Mouse (Mus musculus) hindbrain, embryonic 13.5 days (tissue): Measurements from ENCODE around the gene Lrrc3c. TPM values are rescaled to one million over a fixed set of nuclear protein-coding genes. Genes with fewer than 3 reads are reported as not detected.

Source experiments
- ATAC-seq: fragments of 200-750 bp; cut with Nextera tagmentation; 2 replicates; pipeline ENCODE4 v1.8.0; 2017; ENCODE audit warnings: moderate TSS enrichment; ENCODE audit not compliant: low FRiP score
- H3K27ac ChIP-seq: fragments of 300-500 bp; sonication (generic); 2 replicates; pipeline ENCODE4 v1.5.1; 2015; ENCODE audit warnings: inconsistent platforms, mild to moderate bottlenecking, moderate library complexity
- H3K27me3 ChIP-seq: fragments of 300-500 bp; sonication (generic); 2 replicates; pipeline ENCODE4 v1.6.1; 2015; ENCODE audit warnings: mild to moderate bottlenecking, inconsistent platforms
- H3K36me3 ChIP-seq: fragments of 300-500 bp; sonication (generic); 2 replicates; pipeline ENCODE4 v1.6.1; 2015; ENCODE audit warnings: mild to moderate bottlenecking, inconsistent platforms
- H3K4me1 ChIP-seq: fragments of 300-500 bp; sonication (generic); replicated peaks from 2 replicates; pipeline ENCODE4 v1.6.1; 2015; ENCODE audit warnings: inconsistent platforms
- H3K4me2 ChIP-seq: fragments of 300-500 bp; sonication (generic); 2 replicates; pipeline ENCODE4 v1.6.1; 2015; ENCODE audit warnings: inconsistent platforms, mild to moderate bottlenecking, moderate library complexity
- H3K4me3 ChIP-seq: fragments of 300-500 bp; sonication (generic); 2 replicates; pipeline ENCODE4 v1.5.1; 2015; ENCODE audit warnings: mild to moderate bottlenecking, inconsistent platforms
- H3K9ac ChIP-seq: fragments of 300-500 bp; sonication (generic); 2 replicates; pipeline ENCODE4 v1.6.1; 2015; ENCODE audit warnings: mild to moderate bottlenecking, inconsistent platforms
- H3K9me3 ChIP-seq: fragments of 300-500 bp; sonication (generic); 2 replicates; pipeline ENCODE4 v1.6.1; 2016; ENCODE audit warnings: inconsistent platforms
- WGBS: fragments of 180-500 bp; shearing (Covaris S2); methylation state at CpG from one replicate; pipeline ENCODE4 v1.1.7; 2015; 5-methylcytosine and 5-hydroxymethylcytosine counted together
- polyA plus RNA-seq: library from polyadenylated mRNA; unstranded; fragments of >200 nt; fragmentation: Nextera tagmentation; extraction: Ambion mirVana; gene quantifications from 2 replicates; pipeline ENCODE4 v1.2.1, GENCODE M21; 2015

Gene Lrrc3c
- polyA plus RNA-seq, 1 experiment from 2014 or later: not detected

DNA sequence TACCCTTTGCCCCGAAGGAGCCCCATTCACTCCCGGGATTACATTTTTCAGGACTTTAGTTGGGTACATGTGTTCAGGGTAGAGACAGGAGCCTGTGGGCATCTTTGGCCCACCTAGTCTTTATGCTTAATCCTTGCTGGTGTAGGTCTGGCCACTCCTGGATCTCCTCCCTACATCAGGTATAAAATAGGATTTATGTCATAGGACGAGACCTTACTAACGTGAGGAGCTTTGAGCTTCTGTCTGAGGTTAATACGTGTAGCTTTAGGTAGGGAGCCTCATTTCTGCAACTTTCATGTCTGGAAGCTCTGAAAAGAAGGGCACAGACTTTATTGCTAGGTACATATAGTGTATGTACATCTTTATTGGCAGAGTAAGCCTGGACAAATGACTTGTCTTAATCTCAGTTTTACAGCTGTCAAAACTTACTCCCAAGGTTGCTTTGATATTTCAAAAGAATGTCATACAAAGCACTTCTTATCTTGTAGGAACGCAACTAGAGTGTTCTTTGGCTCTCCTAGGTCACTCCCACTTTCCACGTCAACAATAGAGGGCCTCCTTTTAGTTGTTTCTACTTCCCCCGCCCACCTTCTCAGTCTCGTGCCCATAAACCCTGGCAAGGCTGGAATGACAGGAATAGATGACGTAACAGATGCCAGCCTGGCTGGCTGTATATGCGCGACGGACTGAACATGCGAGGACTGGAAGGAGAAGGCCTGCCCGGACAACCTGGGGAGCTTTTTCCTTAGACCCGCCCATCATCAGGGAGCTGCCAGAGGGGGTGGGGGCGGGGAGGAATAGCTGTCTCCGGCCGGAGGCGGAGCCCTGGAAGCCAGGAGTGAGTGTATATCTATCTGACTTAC lies 10.2 kb upstream of the Lrrc3c start:
- peak overlapping the region; percentile 60 for H3K27ac ChIP-seq
- 7% methylated on average over 20 of the region's 20 CpGs for WGBS
- H3K4me2 ChIP-seq: peak overlapping the region; percentile 93
- H3K27me3 ChIP-seq: peaks cover 14% of the 10 kb centered on the region
- peak; percentile 43 for ATAC-seq
- H3K36me3 ChIP-seq: peaks cover 10% of the 10 kb centered on the region
- peak overlapping the region; percentile 86 for H3K4me3 ChIP-seq
- H3K9ac ChIP-seq: peak overlapping the region; percentile 91; the same call in 1 of the 2 replicates
- H3K4me1 ChIP-seq: peaks cover 39% of the 10 kb centered on the region
- no peaks in the 10 kb centered on the region for H3K9me3 ChIP-seq

DNA sequence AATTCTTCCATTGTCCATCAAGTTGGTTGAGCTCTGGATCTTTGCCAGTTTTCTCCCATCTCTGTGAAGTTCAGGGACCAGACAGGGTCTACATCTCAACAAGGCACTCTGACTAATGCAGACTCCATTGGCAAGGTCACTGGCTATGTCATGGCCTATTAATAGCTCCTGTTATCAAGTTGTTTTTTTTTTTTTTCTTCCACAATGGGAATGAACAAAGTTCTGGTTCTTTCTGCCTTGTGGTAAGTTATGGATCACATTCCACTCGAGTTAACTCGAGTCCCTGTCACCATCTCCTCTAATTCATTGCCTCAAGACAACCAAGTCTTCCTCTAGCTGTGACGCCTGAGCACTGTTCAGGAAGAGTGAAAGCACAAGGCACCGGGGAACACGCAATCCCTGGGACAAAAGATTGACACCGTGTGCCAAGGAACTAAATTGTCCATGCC lies 9.2 kb upstream of the Lrrc3c start:
- Histone ChIP-seq H3K9ac (no peak overlapping the region), H3K4me3 (no peak overlapping the region), H3K4me1 (peaks cover 39% of the 10 kb centered on the region), H3K27ac (0 out of 2 replicates have a peak overlapping the region, but pooled peaks have one; percentile 60), H3K4me2 (peak overlapping the region; percentile 93; the same call in 1 of the 2 replicates), H3K36me3 (peaks cover under 1% of the 10 kb centered on the region; the same call in 1 of the 2 replicates), H3K27me3 (peaks cover 14% of the 10 kb centered on the region), H3K9me3 (no peaks in the 10 kb centered on the region)
- 67% methylated on average over 6 of the region's 6 CpGs for WGBS
- no peak for ATAC-seq

DNA sequence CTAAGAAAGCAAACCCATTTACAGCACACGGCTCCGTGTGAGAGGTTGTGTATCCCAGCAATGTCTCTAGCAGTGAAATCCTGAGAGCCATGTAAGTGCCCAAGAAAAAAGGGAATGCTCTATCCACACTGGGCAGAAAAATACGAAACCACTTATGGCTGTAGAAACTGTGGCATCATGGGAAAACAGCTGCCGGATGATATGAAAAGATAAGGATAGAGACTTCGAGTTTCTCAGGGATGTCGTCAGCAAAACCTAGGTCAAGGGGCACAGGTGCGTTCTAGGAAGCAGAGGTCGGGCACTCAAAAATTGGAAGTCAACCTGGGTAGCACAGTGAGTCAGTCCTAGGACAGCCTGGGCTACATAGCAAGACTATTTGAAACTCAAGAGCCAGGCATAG lies 8.8 kb upstream of the Lrrc3c start:
- H3K4me1 ChIP-seq: peaks cover 39% of the 10 kb centered on the region
- no peaks in the 10 kb centered on the region for H3K36me3 ChIP-seq
- H3K27me3 ChIP-seq: peaks cover 19% of the 10 kb centered on the region
- no peak overlapping the region for H3K9ac ChIP-seq
- H3K27ac ChIP-seq: no peak overlapping the region
- WGBS: 86% methylated on average over 8 of the region's 8 CpGs
- H3K9me3 ChIP-seq: no peaks in the 10 kb centered on the region
- no peak overlapping the region for H3K4me2 ChIP-seq
- no peak for ATAC-seq
- no peak overlapping the region for H3K4me3 ChIP-seq

DNA sequence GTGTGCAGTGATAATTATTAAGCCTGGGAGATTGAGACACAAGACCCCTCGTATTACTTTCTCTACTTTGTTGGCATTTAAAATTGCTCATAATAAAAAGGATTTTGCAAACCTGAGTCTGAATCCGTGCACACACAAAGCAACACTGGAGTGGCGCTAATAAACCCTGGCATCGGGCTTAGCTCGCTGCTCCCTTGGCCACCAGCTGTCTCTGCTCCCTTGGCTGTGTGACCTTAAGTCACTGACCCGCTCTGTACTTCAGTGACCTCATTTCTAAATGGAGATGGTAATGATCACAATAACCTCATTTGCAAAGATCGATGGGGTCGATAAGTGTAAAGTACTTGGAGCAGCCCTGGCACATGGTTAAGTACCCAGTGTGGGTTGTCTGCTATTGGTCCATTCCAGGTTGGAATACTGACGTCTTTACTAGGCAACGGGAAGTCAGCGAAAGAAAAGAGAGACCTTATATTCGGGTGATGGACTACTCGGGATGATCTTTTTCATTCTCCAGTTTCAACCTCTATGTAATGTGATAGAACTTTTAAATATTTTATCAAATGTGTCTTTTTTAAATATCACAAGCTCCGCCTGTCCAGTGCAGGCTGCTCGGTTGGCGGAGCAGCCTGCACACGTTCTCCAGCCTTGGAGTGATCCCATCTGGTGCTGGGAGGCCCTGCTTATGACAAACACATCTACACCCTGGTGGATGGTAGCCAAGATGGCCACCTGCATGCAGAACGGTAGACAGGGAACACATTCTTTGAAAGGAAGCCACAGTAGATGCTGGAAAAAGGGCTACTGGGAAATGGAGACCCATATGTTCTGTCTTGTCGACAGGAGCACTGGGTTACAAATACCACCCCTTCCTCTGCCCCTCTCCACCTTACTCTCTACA lies 7.3 kb upstream of the Lrrc3c start:
- no peak overlapping the region for H3K9ac ChIP-seq
- peaks cover 24% of the 10 kb centered on the region for H3K4me1 ChIP-seq
- no peaks in the 10 kb centered on the region for H3K9me3 ChIP-seq
- H3K27ac ChIP-seq: no peak overlapping the region
- peaks cover 22% of the 10 kb centered on the region for H3K27me3 ChIP-seq
- no peak for ATAC-seq
- H3K4me2 ChIP-seq: no peak overlapping the region
- WGBS: 76% methylated on average over 19 of the region's 19 CpGs
- H3K4me3 ChIP-seq: no peak overlapping the region
- no peaks in the 10 kb centered on the region for H3K36me3 ChIP-seq

DNA sequence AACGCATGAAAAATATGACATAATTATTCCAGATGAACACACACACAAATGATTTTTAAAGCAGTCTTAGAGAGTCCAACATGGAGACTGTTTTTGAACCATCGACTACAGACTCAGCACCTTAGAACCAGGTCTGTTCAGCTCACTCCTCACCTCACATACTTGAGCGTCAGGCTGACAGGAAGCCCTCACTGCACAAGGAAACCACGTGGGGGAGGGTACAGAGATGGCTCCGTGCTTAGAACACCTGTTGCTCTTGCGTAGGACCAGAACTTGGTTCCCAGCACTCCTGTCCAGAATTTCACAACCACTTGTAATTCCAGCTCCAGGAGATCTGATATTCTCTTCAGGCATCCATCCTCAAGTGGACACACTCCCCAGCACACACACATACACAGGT lies 3.1 kb upstream of the Lrrc3c start:
- Histone ChIP-seq H3K27ac (no peak overlapping the region), H3K9ac (no peak overlapping the region), H3K36me3 (no peaks in the 10 kb centered on the region), H3K9me3 (no peaks in the 10 kb centered on the region), H3K27me3 (peaks cover 46% of the 10 kb centered on the region), H3K4me3 (no peak overlapping the region), H3K4me2 (no peak overlapping the region), H3K4me1 (peaks cover 7% of the 10 kb centered on the region; the same call in 1 of the 2 replicates)
- 78% methylated on average over 6 of the region's 6 CpGs for WGBS
- ATAC-seq: no peak

DNA sequence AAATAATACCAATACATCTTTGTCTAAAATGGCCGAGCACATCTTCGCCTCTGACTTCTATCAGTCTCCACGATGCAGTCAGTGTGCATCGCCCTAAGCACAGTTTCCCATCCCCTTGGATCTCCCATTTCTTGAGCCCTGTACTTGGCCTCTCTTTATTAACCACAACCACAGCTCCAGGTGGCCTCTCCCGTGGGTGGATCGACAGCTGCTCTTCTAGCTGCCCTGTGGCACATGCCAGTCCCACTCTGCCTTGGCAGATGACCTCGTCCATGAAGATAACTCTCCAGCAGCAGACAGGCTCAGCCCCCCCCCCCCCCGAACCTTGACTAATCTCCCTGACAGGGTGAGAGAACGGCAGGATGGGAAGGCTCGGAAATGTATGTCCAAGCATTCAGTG lies 2.6 kb upstream of the Lrrc3c start:
- 81% methylated on average over 10 of the region's 10 CpGs for WGBS
- H3K27ac ChIP-seq: no peak overlapping the region
- H3K4me2 ChIP-seq: no peak overlapping the region
- no peak for ATAC-seq
- H3K9ac ChIP-seq: no peak overlapping the region
- no peaks in the 10 kb centered on the region for H3K36me3 ChIP-seq
- peaks cover 49% of the 10 kb centered on the region for H3K27me3 ChIP-seq
- no peaks in the 10 kb centered on the region for H3K9me3 ChIP-seq
- peaks cover 7% of the 10 kb centered on the region; the same call in 1 of the 2 replicates for H3K4me1 ChIP-seq
- no peak overlapping the region for H3K4me3 ChIP-seq

DNA sequence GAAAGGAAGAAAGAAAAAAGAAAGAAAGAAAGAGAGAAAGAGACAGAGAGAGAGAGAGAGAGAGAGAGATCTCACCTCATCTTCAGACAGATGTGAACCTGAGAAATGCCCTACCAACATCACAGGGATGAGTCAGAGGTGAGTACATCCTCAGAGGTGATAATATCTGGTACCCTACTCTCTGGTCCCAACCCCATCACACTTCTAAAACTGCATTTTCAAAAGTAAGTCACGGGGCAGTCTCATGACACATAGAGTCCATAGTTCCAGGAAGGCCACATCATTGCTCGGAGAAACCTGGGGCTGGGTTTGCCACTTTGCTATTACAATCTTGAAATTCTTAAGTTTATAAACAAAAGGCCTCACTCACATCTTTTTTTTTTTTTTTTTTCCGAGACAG lies 2.1 kb upstream of the Lrrc3c start:
- no peak overlapping the region for H3K4me3 ChIP-seq
- H3K36me3 ChIP-seq: no peaks in the 10 kb centered on the region
- H3K27me3 ChIP-seq: peaks cover 54% of the 10 kb centered on the region
- no peaks in the 10 kb centered on the region for H3K9me3 ChIP-seq
- no peak overlapping the region for H3K9ac ChIP-seq
- no peak overlapping the region for H3K4me2 ChIP-seq
- peaks cover 7% of the 10 kb centered on the region; the same call in 1 of the 2 replicates for H3K4me1 ChIP-seq
- H3K27ac ChIP-seq: no peak overlapping the region
- WGBS: 88% methylated on average over 3 of the region's 3 CpGs
- ATAC-seq: no peak

DNA sequence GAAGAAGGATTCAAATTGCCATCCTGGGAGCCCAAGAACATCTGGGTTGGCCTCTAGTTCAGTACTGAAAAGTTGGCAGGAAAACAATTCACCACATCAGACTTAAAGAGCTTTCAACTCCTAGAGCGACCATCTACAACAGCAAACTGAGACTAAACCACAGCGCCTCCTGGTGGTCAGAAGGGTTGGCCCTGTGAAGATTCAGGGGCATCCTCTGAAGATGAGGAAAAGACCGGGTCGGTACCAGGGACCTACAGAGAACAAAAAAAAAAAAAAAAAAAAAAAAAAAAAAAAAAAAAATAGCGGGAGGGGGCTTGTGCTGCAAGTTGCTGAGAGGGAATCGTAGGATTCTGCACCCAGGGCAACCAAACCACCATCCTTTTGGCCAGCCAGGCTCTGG lies 728 bp upstream of the Lrrc3c start:
- no peak overlapping the region for H3K27ac ChIP-seq
- H3K4me1 ChIP-seq: peaks cover 11% of the 10 kb centered on the region; the same call in 1 of the 2 replicates
- no peaks in the 10 kb centered on the region for H3K9me3 ChIP-seq
- no peak overlapping the region for H3K4me2 ChIP-seq
- WGBS: 37% methylated on average over 6 of the region's 6 CpGs
- peaks cover 52% of the 10 kb centered on the region for H3K27me3 ChIP-seq
- H3K36me3 ChIP-seq: no peaks in the 10 kb centered on the region
- no peak overlapping the region for H3K4me3 ChIP-seq
- no peak overlapping the region for H3K9ac ChIP-seq
- no peak for ATAC-seq

DNA sequence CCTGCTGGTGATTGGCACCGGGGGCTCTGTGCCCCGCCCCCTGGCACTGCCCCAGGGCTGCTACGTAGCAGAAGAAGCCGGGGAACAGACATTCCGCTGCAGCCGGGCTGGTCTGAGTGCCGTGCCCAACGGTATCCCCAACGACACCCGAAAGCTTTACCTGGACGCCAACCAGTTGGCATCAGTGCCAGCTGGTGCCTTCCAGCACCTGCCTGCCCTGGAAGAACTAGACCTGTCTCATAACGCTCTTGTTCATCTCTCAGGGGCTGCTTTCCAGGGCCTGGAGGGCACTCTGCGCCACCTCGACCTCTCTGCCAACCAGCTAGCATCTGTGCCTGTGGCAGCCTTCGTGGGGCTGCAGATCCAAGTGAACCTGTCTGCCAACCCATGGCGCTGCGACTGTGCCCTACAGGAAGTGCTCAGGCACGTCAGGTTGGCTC lies 780 bp downstream of the Lrrc3c start:
- peaks cover 13% of the 10 kb centered on the region; the same call in 1 of the 2 replicates for H3K4me1 ChIP-seq
- H3K4me3 ChIP-seq: no peak overlapping the region
- H3K27me3 ChIP-seq: peaks cover 48% of the 10 kb centered on the region
- H3K9me3 ChIP-seq: no peaks in the 10 kb centered on the region
- no peak overlapping the region for H3K27ac ChIP-seq
- 0 out of 2 replicates have a peak overlapping the region, but pooled peaks have one; percentile 13 for H3K9ac ChIP-seq
- ATAC-seq: no peak
- WGBS: 62% methylated on average over 18 of the region's 18 CpGs
- no peaks in the 10 kb centered on the region for H3K36me3 ChIP-seq
- H3K4me2 ChIP-seq: no peak overlapping the region

DNA sequence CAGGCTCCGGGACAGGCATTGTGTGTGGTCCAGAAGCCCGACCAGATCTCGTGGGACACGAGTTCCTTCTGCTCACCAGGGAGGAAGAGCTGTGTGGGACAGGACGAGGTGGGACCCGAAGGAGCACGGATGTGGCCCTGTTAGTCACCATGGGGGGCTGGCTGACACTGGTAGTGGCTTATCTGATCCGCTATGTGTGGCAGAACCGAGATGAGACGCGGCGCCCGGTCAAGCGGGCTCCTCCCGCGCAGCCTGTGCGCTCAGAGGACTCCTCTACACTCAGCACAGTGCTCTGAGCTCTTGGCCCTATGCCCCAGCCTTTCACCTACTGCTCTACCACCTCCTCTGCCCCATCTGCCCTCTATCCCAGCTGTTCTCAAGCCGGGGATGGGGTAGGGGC lies 1.2 kb downstream of the Lrrc3c start:
- Histone ChIP-seq H3K4me2 (no peak overlapping the region), H3K27me3 (peaks cover 48% of the 10 kb centered on the region), H3K27ac (no peak overlapping the region), H3K36me3 (no peaks in the 10 kb centered on the region), H3K4me3 (no peak overlapping the region), H3K9ac (0 out of 2 replicates have a peak overlapping the region, but pooled peaks have one; percentile 13), H3K9me3 (no peaks in the 10 kb centered on the region), H3K4me1 (peaks cover 13% of the 10 kb centered on the region; the same call in 1 of the 2 replicates)
- ATAC-seq: no peak
- 37% methylated on average over 18 of the region's 18 CpGs for WGBS

DNA sequence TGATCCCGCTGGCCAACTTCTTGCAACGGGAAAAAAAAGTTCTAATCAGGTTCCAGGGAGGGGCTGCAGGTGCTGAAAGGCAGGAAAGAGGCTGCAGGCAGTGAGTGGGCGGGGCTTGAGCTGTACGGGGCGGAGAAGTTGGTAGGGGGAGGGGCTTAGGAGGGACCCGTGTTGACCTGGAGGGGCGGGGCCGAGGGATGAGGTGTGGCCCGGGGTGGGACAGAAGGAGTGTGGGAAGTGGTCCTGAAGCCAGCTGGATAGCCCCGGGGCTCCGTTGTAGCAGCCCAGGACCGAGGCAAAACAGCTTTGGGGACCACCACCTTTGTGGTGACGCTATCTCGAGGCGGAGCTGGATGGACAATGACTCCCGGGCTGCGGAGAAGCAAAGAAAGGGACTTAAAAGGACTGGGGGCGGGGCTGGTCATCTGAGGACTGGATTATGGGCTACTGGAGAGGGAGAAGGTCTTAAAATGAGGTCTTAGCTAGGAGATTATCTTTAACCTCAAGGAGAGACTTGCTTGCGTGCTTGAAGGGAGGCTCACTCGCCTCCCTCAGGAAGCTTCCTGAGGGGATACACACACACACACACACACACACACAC lies 4.1 kb downstream of the Lrrc3c start:
- peaks cover 13% of the 10 kb centered on the region; the same call in 1 of the 2 replicates for H3K4me1 ChIP-seq
- no peak for ATAC-seq
- H3K4me2 ChIP-seq: peak overlapping the region; percentile 43
- no peaks in the 10 kb centered on the region for H3K9me3 ChIP-seq
- H3K27me3 ChIP-seq: peaks cover 49% of the 10 kb centered on the region
- no peak overlapping the region for H3K9ac ChIP-seq
- H3K36me3 ChIP-seq: no peaks in the 10 kb centered on the region
- peak overlapping the region; percentile 30 for H3K4me3 ChIP-seq
- WGBS: 2% methylated on average over 20 of the region's 20 CpGs
- H3K27ac ChIP-seq: no peak overlapping the region
